Mouse (Mus musculus) neutrophil, adult 83 days (primary cell): ENCODE measurements around the gene Spta1. TPM values are rescaled to one million over a fixed set of nuclear protein-coding genes. Genes with fewer than 3 reads are reported as not detected.

Experiments
- total RNA-seq, 2 experiments: library from RNA; stranded (reverse); gene quantifications; one replicate each; pipeline ENCODE4 v1.2.4; 2023

Gene Spta1
- total RNA-seq, result 10 to 100 TPM; 11.2 to 18.5 TPM

DNA sequence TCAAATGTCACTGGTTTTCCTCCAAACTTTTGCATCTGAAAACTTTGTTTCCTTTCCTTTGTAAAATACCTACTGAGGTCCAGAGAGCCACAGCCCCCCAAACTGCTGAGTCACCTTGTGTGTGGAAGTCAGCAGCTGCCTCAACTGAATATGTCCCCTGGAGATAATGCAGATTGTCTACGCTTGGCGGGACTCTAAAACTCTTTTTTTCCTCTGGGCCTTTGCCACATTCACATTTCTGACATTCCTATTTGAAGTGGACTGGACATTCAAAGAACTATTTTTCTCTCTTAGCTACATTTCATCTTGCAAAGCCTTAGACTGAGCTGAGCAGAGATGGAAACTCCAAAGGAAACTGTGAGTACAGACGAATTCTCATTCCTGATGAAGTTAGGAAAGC is at the start of gene Spta1:
TSS of gene Spta1 (plus strand) at position 172 of the 400 bp plus-strand sequence.

DNA sequence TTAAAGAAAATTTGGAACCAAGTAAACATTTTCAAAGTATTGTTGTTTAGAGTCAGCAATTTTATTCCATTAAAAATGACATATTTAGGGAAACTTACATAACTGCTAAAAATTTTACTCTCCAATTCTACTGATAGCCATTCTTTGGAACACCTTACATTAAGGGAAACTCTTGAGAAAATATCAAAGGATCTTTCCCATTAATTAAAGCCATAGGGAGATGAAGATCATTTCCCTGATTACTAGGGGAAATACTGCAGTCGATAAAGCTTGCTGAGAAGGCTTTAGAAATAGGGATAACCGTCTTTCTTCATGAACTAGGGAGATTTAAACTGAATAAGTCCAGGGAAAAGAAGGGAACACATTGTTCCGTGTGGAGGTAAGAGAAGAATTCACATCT is 41.4 kb upstream of the Spta1 start, which contains the start of gene Olfr424:
TSS of gene Olfr424 (plus strand) at position 301 of the 400 bp plus-strand sequence.

DNA sequence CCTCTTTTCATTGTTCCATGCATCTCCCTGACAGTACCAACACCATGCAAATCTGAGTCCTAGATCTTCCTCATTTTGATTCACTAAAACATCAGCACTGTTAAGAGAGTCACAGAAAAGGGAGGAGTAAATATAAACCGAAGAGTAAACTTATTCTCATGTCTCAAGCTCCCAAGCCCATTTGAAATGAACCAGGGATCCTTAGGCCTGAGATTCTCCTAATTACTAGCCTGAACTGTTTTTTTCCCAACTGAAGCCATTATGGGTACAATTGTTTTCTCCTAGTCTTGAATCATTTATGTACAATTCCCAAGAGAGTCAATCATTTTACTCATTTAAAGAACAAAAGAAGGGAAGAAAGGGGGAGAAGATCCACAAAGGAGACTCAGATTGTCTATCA is 17.2 kb upstream of the Spta1 start, which contains the start of gene Olfr420:
TSS of gene Olfr420 (plus strand) at position 301 of the 400 bp plus-strand sequence.

DNA sequence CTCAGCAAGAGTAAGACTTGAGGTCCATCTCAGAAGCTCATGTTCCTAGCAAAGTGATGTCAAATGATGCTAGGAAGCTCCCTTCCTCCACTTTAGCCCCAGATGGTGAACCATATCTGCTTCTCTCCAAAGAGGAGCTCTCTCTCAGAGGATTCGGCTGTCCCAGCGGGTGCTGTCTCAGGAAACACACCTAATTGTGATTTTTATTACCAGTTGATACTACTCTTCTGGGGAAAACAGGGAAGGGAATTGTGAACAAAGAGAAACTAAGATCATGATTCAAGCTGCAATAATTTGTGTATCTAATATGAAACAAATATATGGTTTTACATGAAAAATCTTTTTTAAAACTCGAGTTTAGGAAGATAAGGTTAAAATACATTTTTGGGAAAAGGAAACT is 79.4 kb downstream of the Spta1 start, which contains the start of gene Olfr419:
TSS of gene Olfr419 (minus strand) at position 101 of the 400 bp plus-strand sequence.

Other genes starting within 250 kb of the Spta1 start
- gene Mndal, start 230.3 kb upstream of the Spta1 start, total RNA-seq, result 10 to 100 TPM; 55.1 to 60.4 TPM
- gene Ifi203, start 230.1 kb upstream of the Spta1 start, total RNA-seq, result 10 to 100 TPM; 40.2 to 41.3 TPM
- gene Ifi202b, start 190.0 kb upstream of the Spta1 start, total RNA-seq, result not detected
- 10 to 100 TPM in 1 of 2 experiments, 1 to 10 TPM in 1; 6.6 to 10.1 TPM for gene Ifi205, start 141.0 kb upstream of the Spta1 start, total RNA-seq
- gene Olfr433, start 132.1 kb upstream of the Spta1 start, total RNA-seq, result under 1 TPM in 1 of 2 experiments, not detected in 1; 0.33 TPM
- not detected for gene Olfr432, start 123.6 kb upstream of the Spta1 start, total RNA-seq
- not detected for gene Olfr430, start 106.2 kb upstream of the Spta1 start, total RNA-seq
- gene Olfr429, start 88.4 kb upstream of the Spta1 start, total RNA-seq, result not detected
- not detected for gene Olfr427, start 75.9 kb upstream of the Spta1 start, total RNA-seq
- gene Olfr231, start 51.6 kb upstream of the Spta1 start, total RNA-seq, result not detected
- not detected for gene Olfr424, start 41.3 kb upstream of the Spta1 start, total RNA-seq
- not detected for gene Olfr420, start 17.1 kb upstream of the Spta1 start, total RNA-seq
- not detected for gene Olfr419, start 79.3 kb downstream of the Spta1 start, total RNA-seq
- not detected for gene Mptx1, start 157.7 kb downstream of the Spta1 start, total RNA-seq
- gene Olfr417, start 192.3 kb downstream of the Spta1 start, total RNA-seq, result not detected
- gene Olfr248, start 218.3 kb downstream of the Spta1 start, total RNA-seq, result not detected